Mouse (Mus musculus) MEL (cell line): Measurements from ENCODE around the gene Rpl34. TPM values are rescaled to one million over a fixed set of nuclear protein-coding genes. Genes with fewer than 3 reads are reported as not detected.

Experiments
- DNase-seq: peaks from one replicate; pipeline ENCODE4 v3.0.0; 2011; ENCODE audit warnings: low read depth, low spot score
- H3K27ac ChIP-seq: 2 replicates; pipeline ENCODE4 v1.5.1; 2012; ENCODE audit warnings: low read depth, mild to moderate bottlenecking, control low read depth, low read length, moderate library complexity; ENCODE audit not compliant: control insufficient read depth
- H3K27me3 ChIP-seq, 2 experiments: fragments of 150-350 bp in 1 of 2; sonication (generic) in 1 of 2; 2 replicates each; pipeline ENCODE4 v1.6.1; 2012; ENCODE audit warnings: low read length in 2 of 2, mild to moderate bottlenecking in 2 of 2, improper control_type of control experiment in 1 of 2, moderate library complexity in 1 of 2; ENCODE audit not compliant: insufficient read depth in 2 of 2, control insufficient read depth in 1 of 2
- H3K36me3 ChIP-seq, 2 experiments: 2 replicates each; pipeline ENCODE4 v1.6.1; 2012 to 2014; ENCODE audit warnings: low read length in 2 of 2, improper control_type of control experiment in 1 of 2, inconsistent platforms in 1 of 2, mild to moderate bottlenecking in 1 of 2; ENCODE audit not compliant: insufficient read depth in 2 of 2, control insufficient read depth in 1 of 2
- H3K4me1 ChIP-seq, 2 experiments: fragments of 150-350 bp in 1 of 2; sonication (generic) in 1 of 2; 2 replicates each; pipeline ENCODE4 v1.6.1; 2012; ENCODE audit warnings: low read length in 2 of 2, improper control_type of control experiment in 1 of 2, mild to moderate bottlenecking in 1 of 2; ENCODE audit not compliant: insufficient read depth in 2 of 2, control insufficient read depth in 1 of 2
- H3K4me3 ChIP-seq, 2 experiments: fragments of 150-350 bp in 1 of 2; sonication (generic) in 1 of 2; 2 replicates each; pipeline ENCODE4 v1.5.1; 2012; ENCODE audit warnings: low read depth in 2 of 2, low read length in 2 of 2, mild to moderate bottlenecking in 2 of 2, moderate library complexity in 2 of 2, control low read depth in 1 of 2, improper control_type of control experiment in 1 of 2; ENCODE audit not compliant: control insufficient read depth in 1 of 2, insufficient read depth in 1 of 2
- H3K79me2 ChIP-seq: 2 replicates; pipeline ENCODE4 v1.6.1; 2012; ENCODE audit warnings: mild to moderate bottlenecking, low read length, moderate library complexity; ENCODE audit not compliant: control insufficient read depth, poor library complexity, insufficient read depth
- H3K9ac ChIP-seq: 2 replicates; pipeline ENCODE4 v1.6.1; 2012; ENCODE audit warnings: low read depth, mild to moderate bottlenecking, control low read depth, low read length, moderate library complexity; ENCODE audit not compliant: control insufficient read depth, poor library complexity, severe bottlenecking
- H3K9me3 ChIP-seq: fragments of 150-350 bp; sonication (generic); replicated peaks from 2 replicates; pipeline ENCODE4 v1.6.1; 2012; ENCODE audit warnings: mild to moderate bottlenecking, low read length, improper control_type of control experiment, moderate library complexity; ENCODE audit not compliant: insufficient read depth
- BHLHE40 ChIP-seq: IDR thresholded peaks from 2 replicates; pipeline ENCODE4 v1.6.1; 2012; ENCODE audit warnings: low read depth, mild to moderate bottlenecking, inconsistent platforms, low read length, improper control_type of control experiment, borderline replicate concordance
- CHD1 ChIP-seq: IDR thresholded peaks from 2 replicates; pipeline ENCODE4 v1.6.1; 2012; ENCODE audit warnings: low read depth, mild to moderate bottlenecking, inconsistent platforms, low read length, improper control_type of control experiment
- CTCF ChIP-seq, 3 experiments: IDR thresholded peaks in 2 of 3; conservative IDR thresholded peaks in 1 of 3; 2 replicates each; pipeline ENCODE4 v1.5.1; 2011 to 2012; ENCODE audit warnings: low read length in 3 of 3, low read depth in 2 of 3, mild to moderate bottlenecking in 2 of 3, improper control_type of control experiment in 1 of 3, inconsistent platforms in 1 of 3, mixed read lengths in 1 of 3, moderate library complexity in 1 of 3; ENCODE audit not compliant: control insufficient read depth in 1 of 3, insufficient read depth in 1 of 3, poor library complexity in 1 of 3, severe bottlenecking in 1 of 3
- ETS1 ChIP-seq: IDR thresholded peaks from 2 replicates; pipeline ENCODE4 v1.6.1; 2012; ENCODE audit warnings: low read depth, mild to moderate bottlenecking, inconsistent platforms, low read length, improper control_type of control experiment, moderate library complexity
- GABPA ChIP-seq: IDR thresholded peaks from 2 replicates; pipeline ENCODE4 v1.6.1; 2012; ENCODE audit warnings: low read depth, mild to moderate bottlenecking, inconsistent platforms, low read length, improper control_type of control experiment, moderate library complexity
- GATA1 ChIP-seq: IDR thresholded peaks from 2 replicates; pipeline ENCODE4 v1.6.1; 2011; ENCODE audit warnings: low read depth, low read length, improper control_type of control experiment
- HCFC1 ChIP-seq: IDR thresholded peaks from 2 replicates; pipeline ENCODE4 v1.6.1; 2012; ENCODE audit warnings: low read depth, mild to moderate bottlenecking, inconsistent platforms, low read length, improper control_type of control experiment, moderate library complexity
- KAT2A ChIP-seq: conservative IDR thresholded peaks from 2 replicates; pipeline ENCODE4 v1.6.1; 2012; ENCODE audit warnings: low read depth, low read length, improper control_type of control experiment, inconsistent platforms
- MEF2A ChIP-seq: IDR thresholded peaks from 2 replicates; pipeline ENCODE4 v1.6.1; 2014; ENCODE audit warnings: low read depth, mild to moderate bottlenecking, inconsistent platforms, low read length, improper control_type of control experiment; ENCODE audit not compliant: poor library complexity, insufficient replicate concordance, severe bottlenecking; ENCODE audit errors: extremely low read depth
- MYB ChIP-seq: IDR thresholded peaks from 2 replicates; pipeline ENCODE4 v1.6.1; 2011; ENCODE audit warnings: mild to moderate bottlenecking, low read depth, low read length, improper control_type of control experiment
- NELFE ChIP-seq: IDR thresholded peaks from 2 replicates; pipeline ENCODE4 v1.6.1; 2011; ENCODE audit warnings: low read depth, low read length, improper control_type of control experiment
- RAD21 ChIP-seq: IDR thresholded peaks from 2 replicates; pipeline ENCODE4 v1.6.1; 2011; ENCODE audit warnings: mild to moderate bottlenecking, low read depth, low read length, improper control_type of control experiment
- SMC3 ChIP-seq: IDR thresholded peaks from 2 replicates; pipeline ENCODE4 v1.6.1; 2011; ENCODE audit warnings: low read depth, low read length, improper control_type of control experiment
- TAL1 ChIP-seq: IDR thresholded peaks from 2 replicates; pipeline ENCODE4 v1.6.1; 2012; ENCODE audit warnings: mild to moderate bottlenecking, inconsistent platforms, low read length, moderate library complexity, mixed read lengths
- UBTF ChIP-seq: IDR thresholded peaks from 2 replicates; pipeline ENCODE4 v1.6.1; 2012; ENCODE audit warnings: low read depth, mild to moderate bottlenecking, inconsistent platforms, low read length, improper control_type of control experiment, moderate library complexity, borderline replicate concordance; ENCODE audit not compliant: insufficient read depth
- USF1 ChIP-seq: IDR thresholded peaks from 2 replicates; pipeline ENCODE4 v1.6.1; 2014; ENCODE audit warnings: low read depth, mild to moderate bottlenecking, inconsistent platforms, low read length, improper control_type of control experiment, moderate library complexity
- ZC3H11A ChIP-seq: IDR thresholded peaks from 2 replicates; pipeline ENCODE4 v1.6.1; 2012; ENCODE audit warnings: low read depth, mild to moderate bottlenecking, inconsistent platforms, low read length, improper control_type of control experiment
- ZKSCAN1 ChIP-seq: IDR thresholded peaks from 2 replicates; pipeline ENCODE4 v1.6.1; 2012; ENCODE audit warnings: low read depth, mild to moderate bottlenecking, inconsistent platforms, low read length, improper control_type of control experiment, moderate library complexity
- ZMIZ1 ChIP-seq: IDR thresholded peaks from 2 replicates; pipeline ENCODE4 v1.6.1; 2012; ENCODE audit warnings: low read depth, mild to moderate bottlenecking, inconsistent platforms, low read length, improper control_type of control experiment, moderate library complexity
- polyA plus RNA-seq, 2 experiments: library from polyadenylated mRNA; stranded (reverse) in 1 of 2; unstranded in 1 of 2; fragments of >175 nt in 1 of 2; fragments of >200 nt in 1 of 2; gene quantifications; 2 replicates each; pipeline versions ENCODE4 v1.2.1 to v1.2.4; 2012; ENCODE audit warnings: low replicate concordance in 2 of 2, low read depth in 1 of 2; ENCODE audit not compliant: insufficient read length in 2 of 2, insufficient read depth in 1 of 2, missing spikeins in 1 of 2
- total RNA-seq: library from RNA; depleted of rRNA; stranded (reverse); fragments of 300-350 nt; gene quantifications from 2 replicates; pipeline ENCODE4 v1.2.3, GENCODE M21; 2012

The Rpl34 gene
- total and polyA plus RNA-seq, 3 experiments = 451 to 1,619 (median 895) TPM

DNA sequence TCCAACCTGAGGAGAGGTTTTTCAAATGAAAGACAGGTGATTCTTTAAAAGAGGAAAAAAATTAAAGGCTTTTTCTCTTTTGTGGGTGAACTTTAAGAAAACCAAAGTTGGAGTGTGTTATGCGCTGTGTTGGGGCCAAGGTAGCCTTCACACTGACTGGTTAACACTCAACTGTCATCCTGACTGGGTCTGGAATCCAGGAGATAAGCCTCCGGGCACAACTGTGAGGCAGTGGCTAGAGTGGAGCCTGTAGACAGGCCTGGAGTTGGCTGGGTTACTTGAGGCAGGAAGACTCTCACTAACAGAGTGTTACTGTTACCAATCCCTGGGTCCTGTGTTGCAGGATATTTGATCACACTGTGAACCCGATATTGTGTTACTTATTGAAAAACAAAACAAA lies 38.0 kb upstream of the Rpl34 start:
- Histone ChIP-seq H3K4me1 (no peaks in the 10 kb centered on the region; a peak in 1 of 4 replicates), H3K27me3 (no peaks in the 10 kb centered on the region), H3K79me2 (no peaks in the 10 kb centered on the region), H3K4me3 (no peak overlapping the region), H3K27ac (no peak overlapping the region), H3K9ac (no peak overlapping the region), H3K9me3 (no peaks in the 10 kb centered on the region), H3K36me3 (no peaks in the 10 kb centered on the region)
- DNase-seq = no peak
- TF ChIP-seq NELFE (no peak), GABPA (no peak), CTCF (IDR thresholded peaks at IDR 0.05 in 2 of 3, conservative IDR thresholded peaks at IDR 0.05 in 1 of 3; ENCODE audit: control insufficient read depth in 1 of 3, insufficient read depth in 1 of 3, low read depth in 2 of 3, low read length in 3 of 3, poor library complexity in 1 of 3, severe bottlenecking in 1 of 3) (no peak), ZKSCAN1 (no peak), ZC3H11A (no peak), GATA1 (no peak), RAD21 (no peak), USF1 (no peak), ZMIZ1 (no peak)

- no peak for TF ChIP-seq UBTF
- TF ChIP-seq SMC3 = no peak
- TF ChIP-seq CHD1 = no peak
- no peak for TF ChIP-seq HCFC1
- TF ChIP-seq ETS1 = no peak
- TF ChIP-seq KAT2A = no peak
- no peak for TF ChIP-seq RAD21
- H3K4me3 ChIP-seq = no peak overlapping the region
- DNase-seq = no peak
- H3K9ac ChIP-seq = no peak overlapping the region
- no peaks in the 10 kb centered on the region for H3K79me2 ChIP-seq
- H3K27ac ChIP-seq = no peak overlapping the region
- H3K9me3 ChIP-seq = no peaks in the 10 kb centered on the region
- H3K4me1 ChIP-seq = no peaks in the 10 kb centered on the region; a peak in 1 of 4 replicates
- H3K36me3 ChIP-seq = no peaks in the 10 kb centered on the region
- no peaks in the 10 kb centered on the region for H3K27me3 ChIP-seq
Measured at GRCm38 (mm10) chr3:130764091-130764490, 33.9 kb upstream of the Rpl34 start.

DNA sequence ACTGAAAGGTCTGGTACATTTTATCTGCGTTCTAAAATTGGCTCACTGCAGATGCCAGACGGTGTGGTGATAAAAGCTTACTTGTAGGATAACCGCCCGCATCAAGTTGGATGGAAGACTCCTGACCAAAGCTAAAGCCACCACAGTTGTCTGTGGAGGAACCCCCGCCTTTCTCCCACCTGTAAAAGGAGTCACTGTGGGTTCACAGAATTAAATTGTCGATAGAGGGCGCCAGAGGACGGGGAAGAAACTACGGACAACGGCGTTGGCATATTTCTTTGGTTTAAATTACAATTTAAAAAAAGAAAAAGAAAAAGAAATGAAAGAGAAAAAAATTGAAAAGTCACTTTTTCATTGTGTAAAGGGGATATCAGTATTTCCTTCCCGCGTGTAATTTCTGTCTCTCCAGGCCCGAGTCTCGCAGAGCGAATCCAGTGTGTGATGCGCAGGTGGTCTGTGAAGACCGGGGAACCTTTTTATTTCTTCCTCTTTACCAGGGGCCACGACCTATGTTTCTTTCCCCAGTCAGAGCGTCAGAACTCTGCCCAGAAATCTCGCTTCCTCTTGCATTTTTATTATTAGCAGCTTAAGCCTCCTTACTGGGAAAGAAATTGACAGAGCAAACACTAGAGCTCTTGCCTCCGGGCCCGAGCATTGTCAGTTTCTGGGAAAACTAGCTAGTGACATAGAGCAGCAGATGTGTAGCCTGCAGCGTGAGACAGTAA lies 30.7 kb upstream of the Rpl34 start:
- TF ChIP-seq MYB = no peak
- peak; percentile 88 for TF ChIP-seq RAD21
- no peak for TF ChIP-seq BHLHE40
- TF ChIP-seq GABPA = no peak
- TF ChIP-seq ZC3H11A = peak; percentile 59
- no peak for TF ChIP-seq MEF2A
- TF ChIP-seq CHD1 = no peak
- TF ChIP-seq TAL1 = no peak
- TF ChIP-seq SMC3 = peak; percentile 72
- TF ChIP-seq CTCF (IDR thresholded peaks at IDR 0.05 in 2 of 3, conservative IDR thresholded peaks at IDR 0.05 in 1 of 3; ENCODE audit: control insufficient read depth in 1 of 3, insufficient read depth in 1 of 3, low read depth in 2 of 3, low read length in 3 of 3, poor library complexity in 1 of 3, severe bottlenecking in 1 of 3) = peak; percentile 27 to 78 (median 70); a peak in 5 of 6 replicates
- no peak overlapping the region for H3K9ac ChIP-seq
- no peaks in the 10 kb centered on the region for H3K36me3 ChIP-seq
- no peak overlapping the region for H3K27ac ChIP-seq
- no peaks in the 10 kb centered on the region for H3K27me3 ChIP-seq
- no peak overlapping the region for H3K4me3 ChIP-seq
- H3K4me1 ChIP-seq = no peaks in the 10 kb centered on the region; a peak in 1 of 4 replicates
- peak; percentile 61 for DNase-seq
- H3K79me2 ChIP-seq = no peaks in the 10 kb centered on the region
- no peaks in the 10 kb centered on the region for H3K9me3 ChIP-seq
